Mouse (Mus musculus) myocyte (in vitro differentiated cells): ENCODE results near the gene Stxbp3.
A peak's percentile ranks its signal among the peaks of the same experiment; 100 is the strongest.

ENCODE experiments used
- E2F4 ChIP-seq: IDR thresholded peaks from one replicate; pipeline ENCODE4 v1.6.1; 2011; ENCODE audit warnings: mild to moderate bottlenecking, control low read depth, moderate library complexity; ENCODE audit not compliant: insufficient read depth
- MAX ChIP-seq: IDR thresholded peaks from one replicate; pipeline ENCODE4 v1.6.1; 2011; ENCODE audit warnings: low read depth, mild to moderate bottlenecking, control low read depth
- MYOD1 ChIP-seq, 3 experiments: IDR thresholded peaks; one replicate each; pipeline ENCODE4 v1.6.1; 2011; ENCODE audit warnings: control low read depth in 2 of 3, low read depth in 2 of 3, mild to moderate bottlenecking in 2 of 3, moderate library complexity in 1 of 3; ENCODE audit not compliant: insufficient read length in 2 of 3, control insufficient read depth in 1 of 3
- POLR2A ChIP-seq: IDR thresholded peaks from one replicate; pipeline ENCODE4 v1.6.1; 2011; ENCODE audit warnings: low read depth, mild to moderate bottlenecking, control low read depth, moderate library complexity; ENCODE audit not compliant: insufficient read length
- TCF12 ChIP-seq: IDR thresholded peaks from one replicate; pipeline ENCODE4 v1.6.1; 2011; ENCODE audit warnings: mild to moderate bottlenecking, control low read depth; ENCODE audit not compliant: poor library complexity, insufficient read depth, severe bottlenecking
- TCF3 ChIP-seq: IDR thresholded peaks from one replicate; pipeline ENCODE4 v1.6.1; 2011; ENCODE audit warnings: low read depth, control low read depth; ENCODE audit not compliant: insufficient read length

- no peak for TF ChIP-seq TCF3
- no peak for TF ChIP-seq POLR2A
- no peak for TF ChIP-seq E2F4
- no peak for TF ChIP-seq MAX
- TF ChIP-seq TCF12 = no peak
- peak; percentile 30 to 47 (median 45) for TF ChIP-seq MYOD1 (IDR thresholded peaks at IDR 0.05; ENCODE audit: control insufficient read depth in 1 of 3, insufficient read length in 2 of 3, low read depth in 2 of 3)
Observed at GRCm38 (mm10) chr3:108853266-108853665, 12.9 kb upstream of the Stxbp3 start.
